Mouse (Mus musculus) myocyte (in vitro differentiated cells): ENCODE results near the gene Hist1h4f. TPM values are rescaled to one million over a fixed set of nuclear protein-coding genes. Genes with fewer than 3 reads are reported as not detected.
A peak's percentile ranks its signal among the peaks of the same experiment; 100 is the strongest.

ENCODE experiments used
- H3K27me3 ChIP-seq: one replicate; pipeline ENCODE4 v1.6.1; 2011; ENCODE audit not compliant: control insufficient read depth, insufficient read depth, insufficient read length
- H3K36me3 ChIP-seq: one replicate; pipeline ENCODE4 v1.6.1; 2011; ENCODE audit not compliant: control insufficient read depth, insufficient read depth
- H3K4me2 ChIP-seq: one replicate; pipeline ENCODE4 v1.6.1; 2011; ENCODE audit warnings: low read depth, control low read depth
- H3K4me3 ChIP-seq: one replicate; pipeline ENCODE4 v1.5.1; 2011; ENCODE audit warnings: mild to moderate bottlenecking, control low read depth, moderate library complexity
- H3K79me2 ChIP-seq: one replicate; pipeline ENCODE4 v1.6.1; 2011; ENCODE audit not compliant: control insufficient read depth, insufficient read depth
- H3ac ChIP-seq: one replicate; pipeline ENCODE4 v1.6.1; 2011; ENCODE audit not compliant: control insufficient read depth, insufficient read length
- CEBPB ChIP-seq: IDR thresholded peaks from 2 replicates; pipeline ENCODE4 v1.6.1; 2011; ENCODE audit warnings: mild to moderate bottlenecking, moderate library complexity; ENCODE audit not compliant: poor library complexity, insufficient read depth, severe bottlenecking
- E2F4 ChIP-seq: IDR thresholded peaks from one replicate; pipeline ENCODE4 v1.6.1; 2011; ENCODE audit warnings: mild to moderate bottlenecking, control low read depth, moderate library complexity; ENCODE audit not compliant: insufficient read depth
- MAX ChIP-seq: IDR thresholded peaks from one replicate; pipeline ENCODE4 v1.6.1; 2011; ENCODE audit warnings: low read depth, mild to moderate bottlenecking, control low read depth
- MYOD1 ChIP-seq, 3 experiments: IDR thresholded peaks; one replicate each; pipeline ENCODE4 v1.6.1; 2011; ENCODE audit warnings: control low read depth in 2 of 3, low read depth in 2 of 3, mild to moderate bottlenecking in 2 of 3, moderate library complexity in 1 of 3; ENCODE audit not compliant: insufficient read length in 2 of 3, control insufficient read depth in 1 of 3
- MYOG ChIP-seq, 3 experiments: IDR thresholded peaks; one replicate each; pipeline ENCODE4 v1.6.1; 2011; ENCODE audit warnings: control low read depth in 2 of 3, low read depth in 2 of 3, mild to moderate bottlenecking in 2 of 3; ENCODE audit not compliant: insufficient read length in 2 of 3, control insufficient read depth in 1 of 3, insufficient read depth in 1 of 3
- POLR2A ChIP-seq: IDR thresholded peaks from one replicate; pipeline ENCODE4 v1.6.1; 2011; ENCODE audit warnings: low read depth, mild to moderate bottlenecking, control low read depth, moderate library complexity; ENCODE audit not compliant: insufficient read length
- POLR2AphosphoS2 ChIP-seq: IDR thresholded peaks from one replicate; pipeline ENCODE4 v1.6.1; 2011; ENCODE audit warnings: low read depth, control low read depth; ENCODE audit not compliant: insufficient read length
- REST ChIP-seq: IDR thresholded peaks from one replicate; pipeline ENCODE4 v1.6.1; 2011; ENCODE audit warnings: mild to moderate bottlenecking, control low read depth, moderate library complexity; ENCODE audit not compliant: insufficient read depth, insufficient read length
- SRF ChIP-seq: IDR thresholded peaks from one replicate; pipeline ENCODE4 v1.6.1; 2011; ENCODE audit warnings: low read depth; ENCODE audit not compliant: control insufficient read depth, insufficient read length
- TCF12 ChIP-seq: IDR thresholded peaks from one replicate; pipeline ENCODE4 v1.6.1; 2011; ENCODE audit warnings: mild to moderate bottlenecking, control low read depth; ENCODE audit not compliant: poor library complexity, insufficient read depth, severe bottlenecking
- TCF3 ChIP-seq: IDR thresholded peaks from one replicate; pipeline ENCODE4 v1.6.1; 2011; ENCODE audit warnings: low read depth, control low read depth; ENCODE audit not compliant: insufficient read length
- USF1 ChIP-seq: IDR thresholded peaks from one replicate; pipeline ENCODE4 v1.6.1; 2011; ENCODE audit warnings: low read depth, mild to moderate bottlenecking, control low read depth, moderate library complexity
- polyA plus RNA-seq: library from polyadenylated mRNA; unstranded; fragments of >200 nt; fragmentation: generic; extraction: Trizol; gene quantifications from one replicate; pipeline ENCODE4 v1.2.1, GENCODE M21; 2012; ENCODE audit warnings: missing spikeins

Gene Hist1h4f
- polyA plus RNA-seq, 1 experiment: 4.1 TPM

GRCm38 (mm10) chr13:23554925-23555838 lies 3.7 kb upstream of the Hist1h4f start:
- Histone ChIP-seq H3K79me2 (no peaks in the 10 kb centered on the region), H3K36me3 (no peaks in the 10 kb centered on the region), H3K4me3 (peak overlapping the region; percentile 52), H3K4me2 (peak overlapping the region; percentile 96), H3ac (peak overlapping the region; percentile 9), H3K27me3 (no peaks in the 10 kb centered on the region)
- peak; percentile 93 for TF ChIP-seq POLR2AphosphoS2
- TF ChIP-seq POLR2A: peak; percentile 75
- no peak for TF ChIP-seq MAX
- TF ChIP-seq E2F4: no peak
- peak; percentile 26; the same call in 1 of the 2 replicates for TF ChIP-seq CEBPB
- TF ChIP-seq MYOG (IDR thresholded peaks at IDR 0.05; ENCODE audit: control insufficient read depth in 1 of 3, insufficient read depth in 1 of 3, insufficient read length in 2 of 3, low read depth in 2 of 3): peak in 1 of 3 experiments; percentile 1
- no peak for TF ChIP-seq SRF

GRCm38 (mm10) chr13:23554393-23554792 lies 2.9 kb upstream of the Hist1h4f start:
- H3ac ChIP-seq: no peak overlapping the region
- peak overlapping the region; percentile 96 for H3K4me2 ChIP-seq
- TF ChIP-seq TCF12: no peak
- H3K36me3 ChIP-seq: no peaks in the 10 kb centered on the region
- no peaks in the 10 kb centered on the region for H3K27me3 ChIP-seq
- peak overlapping the region; percentile 52 for H3K4me3 ChIP-seq
- H3K79me2 ChIP-seq: no peaks in the 10 kb centered on the region

- Histone ChIP-seq H3K4me2 (peak within 1 kb of the TSS; percentile 96), H3K79me2 (no peaks in the 10 kb centered on the region), H3ac (no peak within 1 kb of the TSS), H3K36me3 (no peaks in the 10 kb centered on the region), H3K27me3 (no peaks in the 10 kb centered on the region), H3K4me3 (no peak within 1 kb of the TSS)
- TF ChIP-seq MYOG (IDR thresholded peaks at IDR 0.05; ENCODE audit: control insufficient read depth in 1 of 3, insufficient read depth in 1 of 3, insufficient read length in 2 of 3, low read depth in 2 of 3) (no peak), REST (no peak), MYOD1 (IDR thresholded peaks at IDR 0.05; ENCODE audit: control insufficient read depth in 1 of 3, insufficient read length in 2 of 3, low read depth in 2 of 3) (no peak), TCF3 (no peak), POLR2A (no peak), MAX (no peak), CEBPB (no peak), TCF12 (no peak), E2F4 (no peak), USF1 (no peak), SRF (no peak), POLR2AphosphoS2 (no peak)
These were observed 1.5 kb upstream of the Hist1h4f start, which contains the start of gene Hist1h1d for GRCm38 (mm10) chr13:23552962-23553361. Gene Hist1h1d (plus strand): TSS chr13:23553262.

GRCm38 (mm10) chr13:23551931-23552914 lies 775 bp upstream of the Hist1h4f start:
- Histone ChIP-seq H3ac (no peak overlapping the region), H3K79me2 (no peaks in the 10 kb centered on the region), H3K27me3 (no peaks in the 10 kb centered on the region), H3K4me3 (peak overlapping the region; percentile 17), H3K36me3 (no peaks in the 10 kb centered on the region), H3K4me2 (peak overlapping the region; percentile 62)
- TF ChIP-seq E2F4 (no peak), TCF12 (no peak), MYOG (IDR thresholded peaks at IDR 0.05; ENCODE audit: control insufficient read depth in 1 of 3, insufficient read depth in 1 of 3, insufficient read length in 2 of 3, low read depth in 2 of 3) (no peak), TCF3 (no peak), POLR2AphosphoS2 (no peak), USF1 (no peak), POLR2A (no peak)

GRCm38 (mm10) chr13:23550761-23551145 lies 695 bp downstream of the Hist1h4f start:
- Histone ChIP-seq H3K27me3 (no peaks in the 10 kb centered on the region), H3K79me2 (no peaks in the 10 kb centered on the region), H3ac (no peak overlapping the region), H3K36me3 (no peaks in the 10 kb centered on the region), H3K4me3 (peak overlapping the region; percentile 17), H3K4me2 (peak overlapping the region; percentile 62)
- peak; percentile 47 for TF ChIP-seq POLR2AphosphoS2
- no peak for TF ChIP-seq TCF12
